Comparison of ENCODE assay signal across 25 mouse cellular contexts in the genomic region with DNA sequence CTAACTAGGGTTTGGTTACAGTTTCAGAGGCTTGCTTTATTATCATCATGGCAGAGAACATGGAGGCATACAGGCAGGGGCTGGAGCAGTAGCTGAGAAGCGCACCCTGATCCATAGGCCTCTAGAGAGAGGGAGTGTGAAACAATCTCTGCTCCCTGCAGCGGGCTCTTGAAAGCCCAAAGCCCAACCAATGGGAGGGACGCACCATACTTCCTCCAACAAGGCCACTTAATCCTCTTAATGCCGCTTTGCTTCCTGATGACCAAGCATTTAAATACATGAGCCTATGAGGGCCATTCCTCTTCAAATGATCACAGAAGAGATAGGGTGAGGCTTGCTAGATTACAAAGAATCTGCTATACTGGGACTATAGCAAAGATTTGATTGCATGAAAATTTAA.
"Had no signal": no experiment of that assay in that cellular context is flagged by ENCODE, and none has a peak within 500 bp of the region (broad histone marks: within the 10 kb centered on the region; RNA-seq: fewer than 3 reads in every experiment).

No protein-coding gene starts in this region.

- H3K4me3 ChIP-seq: heart, adult 2 months; heart, embryonic 13.5 days; heart, embryonic 15.5 days; hindbrain, embryonic 13.5 days; hindbrain, embryonic 15.5 days; kidney, embryonic 15.5 days; left cerebral cortex, adult 2 months; limb, embryonic 13.5 days; limb, embryonic 15.5 days; liver, embryonic 12.5 days had no signal

- H3K27me3 ChIP-seq: heart, embryonic 13.5 days; heart, embryonic 15.5 days; hindbrain, embryonic 13.5 days; hindbrain, embryonic 15.5 days; kidney, embryonic 15.5 days had no signal

- DNase-seq: gastrocnemius, postnatal 14 days; gastrocnemius, postnatal 36 days; heart, adult 2 months; heart, postnatal 14 days; heart, postnatal 36 days; kidney, adult 11 months; kidney, adult 2 months; kidney, adult 9 months; kidney, postnatal 14 days; kidney, postnatal 36 days; layer of hippocampus, adult 9-11 months; left cerebral cortex, postnatal 4 days had no signal

- H3K36me3 ChIP-seq: heart, embryonic 13.5 days; heart, embryonic 15.5 days; hindbrain, embryonic 13.5 days; hindbrain, embryonic 15.5 days; kidney, embryonic 15.5 days; limb, embryonic 13.5 days; limb, embryonic 15.5 days; liver, embryonic 12.5 days had no signal

- H3K9ac ChIP-seq: heart, embryonic 13.5 days; heart, embryonic 15.5 days; hindbrain, embryonic 13.5 days; hindbrain, embryonic 15.5 days; kidney, embryonic 15.5 days; limb, embryonic 13.5 days; limb, embryonic 15.5 days; liver, embryonic 12.5 days had no signal

- H3K27ac ChIP-seq: heart, adult 2 months; heart, embryonic 13.5 days; heart, embryonic 15.5 days; hindbrain, embryonic 13.5 days; hindbrain, embryonic 15.5 days; hindbrain, postnatal 0 days; kidney, embryonic 15.5 days; kidney, postnatal 0 days; left cerebral cortex, adult 2 months; limb, embryonic 13.5 days; limb, embryonic 15.5 days; liver, embryonic 12.5 days had no signal

- H3K4me2 ChIP-seq: heart, embryonic 11.5 days; heart, embryonic 13.5 days; heart, embryonic 15.5 days; hindbrain, embryonic 13.5 days; hindbrain, embryonic 15.5 days; kidney, embryonic 15.5 days; limb, embryonic 13.5 days; limb, embryonic 15.5 days; liver, embryonic 12.5 days had no signal

- H3K9me3 ChIP-seq: heart, embryonic 13.5 days; heart, embryonic 15.5 days; hindbrain, embryonic 13.5 days; hindbrain, embryonic 15.5 days; kidney, embryonic 15.5 days; limb, embryonic 13.5 days; limb, embryonic 15.5 days; liver, embryonic 12.5 days had no signal

- H3K4me1 ChIP-seq: heart, embryonic 13.5 days; heart, embryonic 15.5 days; hindbrain, embryonic 13.5 days; hindbrain, embryonic 15.5 days; kidney, embryonic 15.5 days; limb, embryonic 13.5 days; limb, embryonic 15.5 days; liver, embryonic 12.5 days had no signal

- ATAC-seq: hindbrain, postnatal 0 days; intestine, embryonic 16.5 days; liver, embryonic 12.5 days had no signal
